Mouse (Mus musculus): Measurements from ENCODE around the gene Xbp1. TPM values are rescaled to one million over a fixed set of nuclear protein-coding genes. Genes with fewer than 3 reads are reported as not detected.

Xbp1 gene
- polyA plus RNA-seq, 1 experiment from 2014 or later: 238 TPM

GRCm38 (mm10) chr11:5493869-5494268 lies 26.6 kb upstream of the Xbp1 start:
- WGBS: 37% methylated on average over 2 of the region's 2 CpGs
- H3K27ac ChIP-seq: no peak overlapping the region

GRCm38 (mm10) chr11:5495286-5495832 lies 25.1 kb upstream of the Xbp1 start:
- Histone ChIP-seq H3K4me2 (no peak overlapping the region), H3K9me3 (no peaks in the 10 kb centered on the region), H3K36me3 (no peaks in the 10 kb centered on the region), H3K4me1 (no peaks in the 10 kb centered on the region), H3K27me3 (no peaks in the 10 kb centered on the region), H3K9ac (no peak overlapping the region), H3K4me3 (no peak overlapping the region), H3K27ac (no peak overlapping the region)
- 80% methylated on average over 12 of the region's 12 CpGs for WGBS
- no peak for ATAC-seq (ENCODE audit: insufficient number of reproducible peaks, low FRiP score, low TSS enrichment, low read depth)

More at GRCm38 (mm10) chr11:5493869-5494268, 26.6 kb upstream of the Xbp1 start:
- Histone ChIP-seq H3K27me3 (no peaks in the 10 kb centered on the region), H3K4me3 (no peak overlapping the region), H3K9me3 (no peaks in the 10 kb centered on the region), H3K9ac (no peak overlapping the region), H3K4me1 (no peaks in the 10 kb centered on the region), H3K36me3 (no peaks in the 10 kb centered on the region), H3K4me2 (no peak overlapping the region)
- ATAC-seq (ENCODE audit: insufficient number of reproducible peaks, low FRiP score, low TSS enrichment, low read depth): no peak

DNA sequence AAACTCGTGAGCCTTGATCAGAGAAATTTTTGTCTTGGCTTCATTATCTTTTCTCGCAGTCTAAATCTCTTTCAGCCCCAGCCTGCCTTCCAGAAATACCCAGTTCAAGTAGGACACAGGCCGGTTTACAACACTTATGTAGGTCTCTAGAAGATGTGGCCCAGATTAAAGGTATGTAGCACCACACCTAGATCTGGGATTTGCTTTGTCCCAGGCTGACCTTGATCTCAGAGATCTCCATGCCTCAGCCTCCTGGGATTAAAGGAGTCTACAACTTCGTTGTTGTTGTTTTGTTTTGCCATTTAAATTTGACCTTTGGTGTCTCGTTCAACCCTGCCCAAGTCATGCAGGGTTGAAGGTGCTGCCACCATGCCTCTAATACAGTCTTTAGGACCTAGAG lies 24.6 kb upstream of the Xbp1 start:
- WGBS: 78% methylated on average over 5 of the region's 5 CpGs
- no peak overlapping the region for H3K27ac ChIP-seq
- H3K4me2 ChIP-seq: no peak overlapping the region
- no peaks in the 10 kb centered on the region for H3K27me3 ChIP-seq
- ATAC-seq (ENCODE audit: insufficient number of reproducible peaks, low FRiP score, low TSS enrichment, low read depth): no peak
- no peak overlapping the region for H3K9ac ChIP-seq
- H3K36me3 ChIP-seq: no peaks in the 10 kb centered on the region
- H3K9me3 ChIP-seq: no peaks in the 10 kb centered on the region
- H3K4me1 ChIP-seq: no peaks in the 10 kb centered on the region
- no peak overlapping the region for H3K4me3 ChIP-seq

DNA sequence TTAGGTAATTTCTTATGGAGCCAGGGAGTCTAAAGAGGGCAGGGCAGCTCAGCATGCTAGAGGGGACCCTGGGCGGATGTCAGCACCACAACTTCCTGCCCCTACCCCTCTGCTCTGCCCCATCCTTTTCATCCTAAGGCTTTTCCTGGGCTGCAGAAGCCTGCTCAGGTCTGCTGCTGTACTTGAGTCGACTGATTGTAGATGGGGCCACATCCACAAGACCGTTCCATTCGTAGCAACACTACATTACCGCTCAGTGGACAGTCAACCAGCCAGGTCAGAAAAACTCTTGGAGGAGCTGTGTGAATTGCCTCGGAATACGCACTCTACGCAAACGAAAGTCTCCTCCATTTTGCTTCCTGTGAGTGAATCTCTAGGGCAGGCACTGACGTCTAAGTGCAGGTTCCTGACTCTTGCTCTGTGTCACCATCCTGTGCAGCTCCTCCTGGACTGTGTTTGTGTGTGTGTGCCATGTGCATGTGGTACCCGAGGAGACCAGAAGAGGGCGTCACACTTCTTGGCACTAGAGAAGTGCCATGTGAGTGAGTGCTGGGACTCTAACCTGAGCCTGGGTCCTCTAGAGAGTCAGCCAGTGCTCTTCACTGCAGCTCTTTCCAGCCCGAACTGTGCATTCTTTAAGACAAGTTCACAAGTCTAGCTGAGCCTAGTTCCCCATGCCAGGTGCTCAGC lies 23.8 kb upstream of the Xbp1 start:
- 92% methylated on average over 13 of the region's 13 CpGs for WGBS
- ATAC-seq (ENCODE audit: insufficient number of reproducible peaks, low FRiP score, low TSS enrichment, low read depth): no peak
- Histone ChIP-seq H3K4me3 (no peak overlapping the region), H3K27me3 (no peaks in the 10 kb centered on the region), H3K9me3 (no peaks in the 10 kb centered on the region), H3K27ac (no peak overlapping the region), H3K4me2 (no peak overlapping the region), H3K9ac (no peak overlapping the region), H3K4me1 (no peaks in the 10 kb centered on the region), H3K36me3 (no peaks in the 10 kb centered on the region)

DNA sequence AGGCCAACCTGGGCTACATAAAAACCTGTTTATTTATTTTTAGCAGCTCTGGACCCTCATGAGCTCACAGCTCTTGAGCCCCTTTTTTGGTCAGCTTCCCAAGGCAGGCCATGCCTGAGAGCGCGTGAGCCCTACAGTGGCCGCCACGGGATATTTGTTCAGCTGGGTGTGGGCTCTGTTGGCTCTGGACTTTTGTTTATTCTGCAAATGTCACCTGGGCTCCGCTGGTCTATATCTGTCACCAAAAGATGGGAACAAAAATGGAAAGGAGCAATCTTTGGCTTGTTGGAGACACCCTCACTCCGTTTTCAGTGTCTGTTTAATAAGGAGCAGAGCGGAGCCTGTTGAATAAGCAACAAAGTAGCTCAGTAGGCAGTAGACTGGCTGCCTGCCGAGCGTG lies 22.0 kb upstream of the Xbp1 start:
- WGBS: 82% methylated on average over 9 of the region's 9 CpGs
- no peaks in the 10 kb centered on the region for H3K9me3 ChIP-seq
- H3K4me1 ChIP-seq: no peaks in the 10 kb centered on the region
- ATAC-seq (ENCODE audit: insufficient number of reproducible peaks, low FRiP score, low TSS enrichment, low read depth): no peak
- H3K27me3 ChIP-seq: no peaks in the 10 kb centered on the region
- H3K36me3 ChIP-seq: no peaks in the 10 kb centered on the region
- no peak overlapping the region for H3K9ac ChIP-seq
- no peak overlapping the region for H3K4me2 ChIP-seq
- no peak overlapping the region for H3K4me3 ChIP-seq
- H3K27ac ChIP-seq: no peak overlapping the region

DNA sequence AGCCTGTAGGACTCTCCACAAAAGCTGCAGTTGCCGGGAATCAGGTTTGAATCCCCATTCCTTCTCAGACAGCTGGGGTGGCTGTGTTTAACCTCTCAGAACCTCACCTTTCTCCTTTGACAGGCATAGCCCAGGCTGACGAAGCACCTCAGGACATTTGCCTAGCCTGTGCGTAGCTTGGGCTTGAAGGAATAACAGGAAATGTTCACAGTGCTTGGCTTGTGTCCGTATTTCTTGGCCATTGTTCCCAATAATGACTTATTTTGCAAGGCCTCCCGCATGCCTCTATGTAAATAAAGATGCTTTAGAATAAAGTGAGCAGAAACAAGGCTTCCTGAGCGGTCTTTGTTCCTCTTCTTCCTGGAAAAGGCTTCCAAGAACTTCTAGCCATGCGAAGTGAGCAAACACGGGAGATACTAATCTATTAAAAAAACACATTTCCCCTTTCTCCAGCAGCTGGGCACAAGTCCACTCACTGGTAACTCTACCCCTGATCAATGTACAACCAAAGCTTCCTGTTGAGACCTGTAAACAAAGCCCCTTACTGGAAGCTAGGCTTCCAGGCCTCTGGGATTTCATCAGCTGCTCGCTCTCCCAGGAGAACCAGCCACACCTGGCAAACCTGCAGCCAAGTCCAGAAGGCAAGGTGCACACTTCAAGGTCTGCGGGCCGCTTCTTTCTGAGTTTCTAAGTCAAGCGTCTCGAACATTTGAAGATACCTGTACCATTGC lies 21.4 kb upstream of the Xbp1 start:
- H3K27ac ChIP-seq: no peak overlapping the region
- H3K27me3 ChIP-seq: no peaks in the 10 kb centered on the region
- ATAC-seq (ENCODE audit: insufficient number of reproducible peaks, low FRiP score, low TSS enrichment, low read depth): no peak
- H3K9me3 ChIP-seq: no peaks in the 10 kb centered on the region
- no peak overlapping the region for H3K4me3 ChIP-seq
- 70% methylated on average over 13 of the region's 13 CpGs for WGBS
- H3K36me3 ChIP-seq: no peaks in the 10 kb centered on the region
- H3K4me2 ChIP-seq: no peak overlapping the region
- H3K4me1 ChIP-seq: no peaks in the 10 kb centered on the region
- H3K9ac ChIP-seq: no peak overlapping the region

- no peaks in the 10 kb centered on the region for H3K27me3 ChIP-seq
- no peak overlapping the region for H3K4me3 ChIP-seq
- H3K4me1 ChIP-seq: no peaks in the 10 kb centered on the region
- no peaks in the 10 kb centered on the region for H3K9me3 ChIP-seq
- no peak overlapping the region for H3K27ac ChIP-seq
- no peak for ATAC-seq (ENCODE audit: insufficient number of reproducible peaks, low FRiP score, low TSS enrichment, low read depth)
- no peaks in the 10 kb centered on the region for H3K36me3 ChIP-seq
- H3K4me2 ChIP-seq: no peak overlapping the region
- WGBS: 79% methylated on average over 11 of the region's 11 CpGs
- H3K9ac ChIP-seq: no peak overlapping the region
Observed at GRCm38 (mm10) chr11:5499961-5500644, 20.4 kb upstream of the Xbp1 start.

- no peak overlapping the region for H3K27ac ChIP-seq
- WGBS: 71% methylated on average over 13 of the region's 13 CpGs
- H3K9ac ChIP-seq: no peak overlapping the region
- no peak overlapping the region for H3K4me3 ChIP-seq
- no peak for ATAC-seq (ENCODE audit: insufficient number of reproducible peaks, low FRiP score, low TSS enrichment, low read depth)
- H3K36me3 ChIP-seq: no peaks in the 10 kb centered on the region
- no peaks in the 10 kb centered on the region for H3K9me3 ChIP-seq
- no peaks in the 10 kb centered on the region for H3K4me1 ChIP-seq
- H3K27me3 ChIP-seq: no peaks in the 10 kb centered on the region
- no peak overlapping the region for H3K4me2 ChIP-seq
Observed at GRCm38 (mm10) chr11:5500903-5501741, 19.3 kb upstream of the Xbp1 start.

GRCm38 (mm10) chr11:5502351-5503051 lies 18.0 kb upstream of the Xbp1 start:
- Histone ChIP-seq H3K4me1 (no peaks in the 10 kb centered on the region), H3K36me3 (no peaks in the 10 kb centered on the region), H3K27me3 (no peaks in the 10 kb centered on the region), H3K4me3 (no peak overlapping the region), H3K4me2 (no peak overlapping the region), H3K27ac (no peak overlapping the region), H3K9me3 (no peaks in the 10 kb centered on the region), H3K9ac (no peak overlapping the region)
- WGBS: 79% methylated on average over 10 of the region's 10 CpGs
- ATAC-seq (ENCODE audit: insufficient number of reproducible peaks, low FRiP score, low TSS enrichment, low read depth): no peak

DNA sequence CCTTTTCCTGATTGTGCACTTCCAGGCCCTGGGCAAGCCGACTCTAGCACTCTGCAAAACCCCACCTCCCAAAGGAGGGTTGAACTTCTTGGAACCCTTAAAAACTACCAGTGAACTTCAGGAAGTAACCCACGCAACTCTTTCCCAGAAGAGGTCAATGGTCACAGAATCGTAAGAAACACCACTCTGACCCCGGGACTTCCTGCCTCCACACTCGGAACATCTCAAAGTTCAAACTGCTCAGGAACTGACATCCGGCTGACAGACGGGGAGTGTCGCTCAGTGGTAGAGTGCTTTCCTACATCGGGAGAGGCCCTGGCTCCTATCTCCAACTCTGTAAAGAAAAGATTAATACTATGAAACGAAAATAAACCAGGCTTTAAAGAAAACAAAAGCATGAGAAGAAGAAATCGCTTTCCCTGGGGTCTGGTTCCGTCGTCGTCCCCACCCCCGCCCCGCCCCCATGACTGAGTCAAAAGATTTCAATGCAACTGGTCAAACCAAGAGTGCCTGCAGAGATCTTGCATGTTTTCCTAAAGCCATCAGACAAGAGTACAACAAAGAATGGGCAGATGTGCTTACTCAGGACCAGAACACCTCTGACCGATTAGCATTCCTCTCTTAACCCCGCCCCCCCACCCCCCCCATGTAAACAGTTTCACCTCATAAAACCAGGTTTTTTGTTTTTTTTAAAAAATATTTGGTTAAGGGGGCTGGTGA lies 14.4 kb upstream of the Xbp1 start:
- Histone ChIP-seq H3K27me3 (no peaks in the 10 kb centered on the region), H3K4me1 (no peaks in the 10 kb centered on the region), H3K4me3 (0 out of 2 replicates have a peak overlapping the region, but pooled peaks have one; percentile 4), H3K9ac (no peak overlapping the region), H3K9me3 (no peaks in the 10 kb centered on the region), H3K36me3 (no peaks in the 10 kb centered on the region), H3K27ac (no peak overlapping the region), H3K4me2 (no peak overlapping the region)
- no peak for ATAC-seq (ENCODE audit: insufficient number of reproducible peaks, low FRiP score, low TSS enrichment, low read depth)
- 43% methylated on average over 18 of the region's 18 CpGs for WGBS
